Mouse (Mus musculus) brain, embryonic 14.5 days (tissue): ENCODE results near the gene Tmem60.

Experiments used
- CTCF ChIP-seq: fragments of 200-500 bp; IDR thresholded peaks from 2 replicates; pipeline ENCODE4 v1.5.1; 2012; ENCODE audit warnings: inconsistent platforms, mild to moderate bottlenecking, moderate library complexity, borderline replicate concordance; ENCODE audit not compliant: insufficient read depth, insufficient read length; ENCODE audit errors: extremely low read depth
- POLR2A ChIP-seq: fragments of 200-500 bp; IDR thresholded peaks from 2 replicates; pipeline ENCODE4 v1.6.1; 2012; ENCODE audit warnings: mild to moderate bottlenecking, inconsistent platforms, borderline replicate concordance; ENCODE audit not compliant: poor library complexity, insufficient read depth, insufficient read length, severe bottlenecking; ENCODE audit errors: extremely low read depth

DNA sequence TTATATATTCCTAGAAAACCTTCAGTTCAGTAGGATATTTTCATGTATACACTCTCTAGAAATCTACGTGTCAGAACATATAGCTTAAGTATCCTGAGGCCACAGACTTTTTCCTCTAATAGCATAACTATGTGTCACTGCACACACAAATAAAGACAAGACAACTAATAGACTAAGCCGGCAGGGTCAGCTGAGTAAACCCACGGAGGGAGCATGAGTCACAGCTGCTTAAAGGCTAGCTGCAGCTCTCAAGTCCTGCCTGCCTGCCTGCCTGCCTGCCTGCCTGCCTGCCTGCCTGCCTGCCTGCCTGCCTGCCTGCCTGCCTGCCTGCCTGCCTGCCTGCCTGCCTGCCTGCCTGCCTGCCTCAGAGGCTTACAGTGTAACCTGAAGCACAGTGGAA lies 43.5 kb downstream of the Tmem60 start:
- TF ChIP-seq CTCF, result no peak
- TF ChIP-seq POLR2A, result no peak
